Mouse (Mus musculus) liver, embryonic 14.5 days (tissue): Measurements from ENCODE around the gene Mgat4e.

Experiments used
- CTCF ChIP-seq: IDR thresholded peaks from 2 replicates; pipeline ENCODE4 v1.5.1; 2016; ENCODE audit warnings: antibody characterized with exemption, low read depth, control low read depth
- EP300 ChIP-seq: IDR thresholded peaks from 2 replicates; pipeline ENCODE4 v1.6.1; 2016; ENCODE audit warnings: antibody characterized with exemption, low read depth

DNA sequence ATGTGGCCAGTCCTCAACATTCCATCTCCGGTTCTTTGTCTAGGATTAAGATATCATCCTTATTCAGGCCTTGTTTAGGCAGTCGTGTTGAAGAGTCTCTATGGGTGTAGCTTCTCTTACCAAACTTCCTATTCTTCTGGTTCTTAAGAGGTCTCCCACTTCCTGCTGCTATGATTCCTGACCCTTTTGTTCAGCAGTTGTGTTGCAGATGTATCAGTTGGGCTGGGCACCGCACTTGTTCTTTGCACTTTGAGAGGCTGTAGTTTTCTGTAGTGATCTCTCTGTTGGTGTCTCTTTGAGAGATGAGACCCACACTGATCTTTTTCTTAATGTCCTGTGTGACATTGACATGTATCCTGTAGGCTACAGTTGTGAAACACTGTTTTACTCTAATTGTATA, 21.1 kb upstream of the Mgat4e start:
- TF ChIP-seq CTCF = no peak
- TF ChIP-seq EP300 = no peak
